Mouse (Mus musculus) hindbrain, embryonic 13.5 days (tissue): Measurements from ENCODE around the gene Slc39a10. TPM values are rescaled to one million over a fixed set of nuclear protein-coding genes. Genes with fewer than 3 reads are reported as not detected.

Experiments used
- ATAC-seq: fragments of 200-750 bp; cut with Nextera tagmentation; 2 replicates; pipeline ENCODE4 v1.8.0; 2017; ENCODE audit warnings: moderate TSS enrichment; ENCODE audit not compliant: low FRiP score
- H3K27ac ChIP-seq: fragments of 300-500 bp; sonication (generic); 2 replicates; pipeline ENCODE4 v1.5.1; 2015; ENCODE audit warnings: inconsistent platforms, mild to moderate bottlenecking, moderate library complexity
- H3K27me3 ChIP-seq: fragments of 300-500 bp; sonication (generic); 2 replicates; pipeline ENCODE4 v1.6.1; 2015; ENCODE audit warnings: mild to moderate bottlenecking, inconsistent platforms
- H3K36me3 ChIP-seq: fragments of 300-500 bp; sonication (generic); 2 replicates; pipeline ENCODE4 v1.6.1; 2015; ENCODE audit warnings: mild to moderate bottlenecking, inconsistent platforms
- H3K4me1 ChIP-seq: fragments of 300-500 bp; sonication (generic); replicated peaks from 2 replicates; pipeline ENCODE4 v1.6.1; 2015; ENCODE audit warnings: inconsistent platforms
- H3K4me2 ChIP-seq: fragments of 300-500 bp; sonication (generic); 2 replicates; pipeline ENCODE4 v1.6.1; 2015; ENCODE audit warnings: inconsistent platforms, mild to moderate bottlenecking, moderate library complexity
- H3K4me3 ChIP-seq: fragments of 300-500 bp; sonication (generic); 2 replicates; pipeline ENCODE4 v1.5.1; 2015; ENCODE audit warnings: mild to moderate bottlenecking, inconsistent platforms
- H3K9ac ChIP-seq: fragments of 300-500 bp; sonication (generic); 2 replicates; pipeline ENCODE4 v1.6.1; 2015; ENCODE audit warnings: mild to moderate bottlenecking, inconsistent platforms
- H3K9me3 ChIP-seq: fragments of 300-500 bp; sonication (generic); 2 replicates; pipeline ENCODE4 v1.6.1; 2016; ENCODE audit warnings: inconsistent platforms
- WGBS: fragments of 180-500 bp; shearing (Covaris S2); methylation state at CpG from one replicate; pipeline ENCODE4 v1.1.7; 2015; 5-methylcytosine and 5-hydroxymethylcytosine counted together
- polyA plus RNA-seq: library from polyadenylated mRNA; unstranded; fragments of >200 nt; fragmentation: Nextera tagmentation; extraction: Ambion mirVana; gene quantifications from 2 replicates; pipeline ENCODE4 v1.2.1, GENCODE M21; 2015

Gene Slc39a10
- polyA plus RNA-seq, 1 experiment from 2014 or later: 69.1 TPM

- Histone ChIP-seq H3K27ac (no peak overlapping the region), H3K9ac (no peak overlapping the region), H3K27me3 (no peaks in the 10 kb centered on the region), H3K4me3 (no peak overlapping the region), H3K4me2 (no peak overlapping the region), H3K9me3 (no peaks in the 10 kb centered on the region), H3K36me3 (no peaks in the 10 kb centered on the region), H3K4me1 (no peaks in the 10 kb centered on the region)
- no peak for ATAC-seq
- WGBS: 75% methylated on average over 1 of the region's 1 CpGs
Measured at GRCm38 (mm10) chr1:46860082-46860481, 32.6 kb downstream of the Slc39a10 start.

- no peak for ATAC-seq
- WGBS: 77% methylated on average over 5 of the region's 5 CpGs
- H3K36me3 ChIP-seq: no peaks in the 10 kb centered on the region
- no peak overlapping the region for H3K4me3 ChIP-seq
- no peak overlapping the region for H3K27ac ChIP-seq
- H3K9ac ChIP-seq: no peak overlapping the region
- H3K4me2 ChIP-seq: no peak overlapping the region
- H3K9me3 ChIP-seq: no peaks in the 10 kb centered on the region
- H3K4me1 ChIP-seq: peaks cover 9% of the 10 kb centered on the region
- H3K27me3 ChIP-seq: no peaks in the 10 kb centered on the region
Measured at GRCm38 (mm10) chr1:46858579-46858978, 34.1 kb downstream of the Slc39a10 start.

- no peaks in the 10 kb centered on the region for H3K9me3 ChIP-seq
- no peaks in the 10 kb centered on the region for H3K36me3 ChIP-seq
- no peaks in the 10 kb centered on the region for H3K27me3 ChIP-seq
- no peak overlapping the region for H3K4me3 ChIP-seq
- H3K4me1 ChIP-seq: peaks cover 15% of the 10 kb centered on the region
- no peak for ATAC-seq
- H3K4me2 ChIP-seq: no peak overlapping the region
- WGBS: 51% methylated on average over 4 of the region's 4 CpGs
- no peak overlapping the region for H3K27ac ChIP-seq
- H3K9ac ChIP-seq: no peak overlapping the region
Measured at GRCm38 (mm10) chr1:46856498-46856897, 36.2 kb downstream of the Slc39a10 start.

- Histone ChIP-seq H3K4me3 (peak overlapping the region; percentile 89), H3K9ac (peak overlapping the region; percentile 55; the same call in 1 of the 2 replicates), H3K4me2 (peak overlapping the region; percentile 52), H3K27me3 (no peaks in the 10 kb centered on the region), H3K36me3 (no peaks in the 10 kb centered on the region), H3K27ac (peak overlapping the region; percentile 100), H3K9me3 (no peaks in the 10 kb centered on the region), H3K4me1 (peaks cover 32% of the 10 kb centered on the region)
- no peak for ATAC-seq
- 26% methylated on average over 18 of the region's 18 CpGs for WGBS
Measured at GRCm38 (mm10) chr1:46854036-46854900, 38.4 kb downstream of the Slc39a10 start.

GRCm38 (mm10) chr1:46853317-46854035 lies 39.2 kb downstream of the Slc39a10 start:
- ATAC-seq: peak; percentile 97
- Histone ChIP-seq H3K4me1 (peaks cover 32% of the 10 kb centered on the region), H3K27me3 (no peaks in the 10 kb centered on the region), H3K36me3 (no peaks in the 10 kb centered on the region), H3K27ac (peak overlapping the region; percentile 100), H3K9me3 (no peaks in the 10 kb centered on the region), H3K9ac (peak overlapping the region; percentile 99), H3K4me3 (peak overlapping the region; percentile 89), H3K4me2 (peak overlapping the region; percentile 76)
- under 1% methylated on average over 86 of the region's 86 CpGs for WGBS

- H3K4me1 ChIP-seq: peaks cover 32% of the 10 kb centered on the region
- peak overlapping the region; percentile 100 for H3K27ac ChIP-seq
- peak overlapping the region; percentile 76 for H3K4me2 ChIP-seq
- H3K9ac ChIP-seq: peak overlapping the region; percentile 99
- ATAC-seq: peak; percentile 36
- H3K36me3 ChIP-seq: no peaks in the 10 kb centered on the region
- 0% methylated on average over 51 of the region's 75 CpGs for WGBS
- no peaks in the 10 kb centered on the region for H3K9me3 ChIP-seq
- H3K4me3 ChIP-seq: peak overlapping the region; percentile 89
- no peaks in the 10 kb centered on the region for H3K27me3 ChIP-seq
Measured at GRCm38 (mm10) chr1:46852600-46853272, 39.9 kb downstream of the Slc39a10 start.

GRCm38 (mm10) chr1:46852216-46852599 lies 40.4 kb downstream of the Slc39a10 start:
- Histone ChIP-seq H3K4me1 (peaks cover 32% of the 10 kb centered on the region), H3K4me2 (peak overlapping the region; percentile 76), H3K4me3 (peak overlapping the region; percentile 89), H3K9ac (peak overlapping the region; percentile 99), H3K36me3 (no peaks in the 10 kb centered on the region), H3K9me3 (no peaks in the 10 kb centered on the region), H3K27ac (peak overlapping the region; percentile 100), H3K27me3 (no peaks in the 10 kb centered on the region)
- no peak for ATAC-seq
- 1% methylated on average over 4 of the region's 4 CpGs for WGBS

GRCm38 (mm10) chr1:46851586-46851985 lies 41.1 kb downstream of the Slc39a10 start:
- peak overlapping the region; percentile 89 for H3K4me3 ChIP-seq
- WGBS: 71% methylated on average over 4 of the region's 4 CpGs
- no peak for ATAC-seq
- H3K9me3 ChIP-seq: no peaks in the 10 kb centered on the region
- H3K9ac ChIP-seq: no peak overlapping the region
- peak overlapping the region; percentile 76 for H3K4me2 ChIP-seq
- no peaks in the 10 kb centered on the region for H3K36me3 ChIP-seq
- H3K27ac ChIP-seq: no peak overlapping the region
- peaks cover 32% of the 10 kb centered on the region for H3K4me1 ChIP-seq
- H3K27me3 ChIP-seq: no peaks in the 10 kb centered on the region

GRCm38 (mm10) chr1:46849758-46850157 lies 42.9 kb downstream of the Slc39a10 start:
- Histone ChIP-seq H3K27ac (no peak overlapping the region), H3K4me2 (peak overlapping the region; percentile 29; the same call in 1 of the 2 replicates), H3K4me3 (no peak overlapping the region), H3K9ac (no peak overlapping the region), H3K9me3 (no peaks in the 10 kb centered on the region), H3K27me3 (no peaks in the 10 kb centered on the region), H3K36me3 (no peaks in the 10 kb centered on the region), H3K4me1 (peaks cover 37% of the 10 kb centered on the region)
- 59% methylated on average over 1 of the region's 1 CpGs for WGBS
- no peak for ATAC-seq

GRCm38 (mm10) chr1:46845221-46845620 lies 47.4 kb downstream of the Slc39a10 start:
- no peak overlapping the region for H3K9ac ChIP-seq
- no peaks in the 10 kb centered on the region for H3K9me3 ChIP-seq
- no peaks in the 10 kb centered on the region for H3K27me3 ChIP-seq
- H3K27ac ChIP-seq: 0 out of 2 replicates have a peak overlapping the region, but pooled peaks have one; percentile 9
- H3K4me1 ChIP-seq: peaks cover 11% of the 10 kb centered on the region
- 41% methylated on average over 5 of the region's 5 CpGs for WGBS
- H3K4me2 ChIP-seq: no peak overlapping the region
- H3K36me3 ChIP-seq: no peaks in the 10 kb centered on the region
- no peak for ATAC-seq
- no peak overlapping the region for H3K4me3 ChIP-seq

GRCm38 (mm10) chr1:46844281-46844680 lies 48.4 kb downstream of the Slc39a10 start:
- H3K4me2 ChIP-seq: no peak overlapping the region
- H3K4me3 ChIP-seq: no peak overlapping the region
- WGBS: 82% methylated on average over 2 of the region's 2 CpGs
- no peak overlapping the region for H3K27ac ChIP-seq
- ATAC-seq: no peak
- H3K9me3 ChIP-seq: no peaks in the 10 kb centered on the region
- H3K4me1 ChIP-seq: peaks cover 5% of the 10 kb centered on the region; the same call in 1 of the 2 replicates
- H3K27me3 ChIP-seq: no peaks in the 10 kb centered on the region
- no peaks in the 10 kb centered on the region for H3K36me3 ChIP-seq
- H3K9ac ChIP-seq: no peak overlapping the region

- Histone ChIP-seq H3K4me3 (no peak overlapping the region), H3K4me1 (peaks cover 5% of the 10 kb centered on the region; the same call in 1 of the 2 replicates), H3K9ac (no peak overlapping the region), H3K27me3 (no peaks in the 10 kb centered on the region), H3K27ac (no peak overlapping the region), H3K9me3 (no peaks in the 10 kb centered on the region), H3K4me2 (no peak overlapping the region), H3K36me3 (no peaks in the 10 kb centered on the region)
- WGBS: 74% methylated on average over 4 of the region's 4 CpGs
- ATAC-seq: no peak
Measured at GRCm38 (mm10) chr1:46843406-46843805, 49.2 kb downstream of the Slc39a10 start.
